Mouse (Mus musculus): ENCODE data around the gene BC051665.

Gene BC051665

GRCm38 (mm10) chr13:60742611-60743010 is 43.6 kb downstream of the BC051665 start:
- no peak for DNase-seq

DNA sequence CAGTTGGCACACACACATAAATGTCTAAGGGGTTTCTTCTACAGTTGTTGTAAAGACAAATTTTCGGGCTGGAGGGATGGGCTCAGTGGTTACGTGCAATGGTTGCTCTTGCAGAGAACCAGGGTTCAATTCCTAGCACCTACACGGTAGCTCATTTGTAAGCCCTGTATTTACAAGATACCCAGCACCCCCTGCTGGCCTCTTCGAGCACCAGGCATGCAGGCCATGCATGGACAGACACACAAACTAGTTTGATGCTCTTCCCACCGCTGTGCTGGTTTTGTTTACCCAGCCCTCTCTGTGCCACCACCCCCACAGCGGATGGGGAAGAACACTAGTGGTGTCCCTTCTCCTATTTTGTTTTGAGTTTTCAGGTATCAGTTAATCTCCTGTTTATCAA is 45.9 kb downstream of the BC051665 start:
- DNase-seq, result no peak

GRCm38 (mm10) chr13:60738429-60738828 is 47.7 kb downstream of the BC051665 start:
- peak; percentile 41 for DNase-seq

DNA sequence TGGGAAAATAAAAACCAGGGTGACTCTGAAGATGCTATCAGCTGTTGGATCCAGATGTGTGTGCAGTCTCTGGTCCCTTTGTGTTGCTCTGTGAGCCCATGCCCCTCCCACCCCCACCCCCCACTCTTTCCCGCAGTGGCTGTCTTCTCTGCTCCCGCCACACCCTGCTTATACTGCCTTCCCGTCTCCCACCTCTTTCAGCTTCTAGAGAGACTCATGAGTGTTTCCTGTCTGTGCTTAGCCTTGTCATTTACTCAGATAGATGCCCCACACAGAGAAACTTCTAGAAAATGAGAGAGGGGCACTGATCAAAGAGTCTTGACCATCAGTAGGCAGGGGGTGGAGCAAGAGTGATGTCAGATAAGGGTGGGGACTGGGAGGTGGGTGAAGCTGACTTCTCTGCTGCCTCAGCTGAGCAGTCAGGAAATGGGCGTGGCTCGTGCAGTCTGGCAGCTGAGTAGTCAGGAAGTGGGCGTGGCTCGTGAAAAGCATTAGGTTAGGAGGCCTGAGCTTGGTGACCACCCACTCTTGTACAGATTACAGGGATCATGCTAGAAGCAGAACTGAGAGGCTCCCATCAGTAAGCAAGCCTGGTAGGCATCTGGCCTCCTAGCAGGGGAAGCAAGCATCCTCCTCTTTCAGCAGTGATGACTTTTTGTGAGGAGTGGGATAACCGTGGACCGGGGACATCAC is 48.4 kb downstream of the BC051665 start:
- peak; percentile 30 for DNase-seq

- DNase-seq, result no peak
These were observed 49.6 kb downstream of the BC051665 start for GRCm38 (mm10) chr13:60736421-60737105.

DNA sequence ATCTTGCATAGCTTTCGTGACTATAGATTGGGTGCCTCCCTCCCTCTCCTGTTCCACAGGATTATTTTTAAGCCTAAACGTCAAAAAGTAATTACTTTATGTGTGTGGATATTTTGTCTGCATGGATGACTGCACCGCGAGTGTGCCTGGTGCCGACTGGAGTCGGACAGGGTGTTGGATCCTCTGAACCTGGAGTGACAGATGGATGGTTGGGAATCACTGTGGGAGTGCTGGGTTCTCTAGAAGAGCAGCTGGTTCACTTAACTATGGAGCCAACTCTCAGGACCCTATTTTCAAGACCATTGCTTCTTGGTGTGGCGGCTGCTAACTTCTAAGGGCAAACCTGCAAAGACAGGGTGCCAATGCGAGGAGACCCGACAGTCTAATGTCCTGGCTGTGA is 50.9 kb downstream of the BC051665 start:
- peak; percentile 55 for DNase-seq
